Mouse (Mus musculus) lung, postnatal 0 days (tissue): Measurements from ENCODE around the gene Tmem252.

ENCODE experiments used
- CTCF ChIP-seq: IDR thresholded peaks from 2 replicates; pipeline ENCODE4 v1.5.1; 2016; ENCODE audit warnings: antibody characterized with exemption, mild to moderate bottlenecking
- EP300 ChIP-seq: IDR thresholded peaks from 2 replicates; pipeline ENCODE4 v1.6.1; 2016; ENCODE audit warnings: antibody characterized with exemption, mild to moderate bottlenecking, control low read depth

GRCm38 (mm10) chr19:24730661-24731060, 56.9 kb downstream of the Tmem252 start:
- TF ChIP-seq CTCF = no peak
- TF ChIP-seq EP300 = no peak
